ENCODE assay signal across 1 mouse cellular context in the genomic region with DNA sequence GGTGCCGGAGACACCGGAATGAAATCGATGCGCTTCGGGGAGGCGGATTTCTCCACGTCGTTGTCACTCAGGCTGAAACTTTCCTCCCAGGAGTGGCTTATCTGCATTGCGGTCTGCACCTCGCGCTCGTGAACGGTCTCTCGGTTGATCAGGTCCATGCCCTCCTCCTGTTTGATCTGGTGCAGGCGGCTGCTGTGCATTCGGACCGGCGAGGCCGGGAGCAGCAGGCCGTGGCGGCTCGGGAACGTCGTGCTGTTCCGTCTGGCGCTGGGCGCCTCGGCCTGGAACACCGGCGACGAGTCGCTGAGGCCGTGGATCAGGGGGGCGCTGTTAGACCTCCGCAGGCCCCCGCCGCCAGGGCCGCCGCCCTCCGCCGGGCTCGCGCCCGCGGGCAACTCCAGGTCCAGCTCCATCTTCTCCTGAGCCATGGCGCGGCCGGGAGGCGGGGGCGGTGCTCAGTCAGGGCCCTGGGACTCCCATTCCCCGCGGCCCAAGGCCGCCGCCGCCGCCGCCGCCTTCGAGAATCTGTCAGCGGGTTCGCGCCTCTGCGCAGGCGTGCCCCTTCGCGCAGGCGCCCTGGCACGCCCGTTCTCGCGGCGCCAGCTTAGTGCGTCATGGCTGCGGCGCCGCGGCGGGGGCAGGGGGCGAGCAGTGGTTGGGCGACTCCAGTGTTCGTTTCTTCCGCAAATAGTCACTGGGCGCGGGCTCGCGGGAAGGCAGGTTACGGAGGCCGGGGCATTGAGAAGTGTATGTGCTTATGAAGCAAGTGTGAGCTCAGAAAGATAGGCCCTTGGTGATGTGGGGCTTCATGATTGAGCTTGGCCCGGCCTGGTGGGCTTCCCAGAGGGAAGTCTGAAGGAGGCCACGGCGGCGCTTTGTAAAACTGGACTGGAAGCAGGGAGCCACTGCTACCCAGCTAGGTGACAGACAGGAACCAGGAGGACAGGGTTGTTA.
TF ChIP-seq lines count a peak whose summit lies in the region.

A gene (minus strand): TSS at position 428 of the 954 bp plus-strand sequence.

TF ChIP-seq in CH12.LX, 34 proteins besides CTCF, POLR2A, EP300 and RAD21 (continued from another document):
- TF ChIP-seq ZC3H11A (IDR thresholded peaks at IDR 0.05; ENCODE audit: low read depth, low read length) = no peak
- TF ChIP-seq SMC3 (IDR thresholded peaks at IDR 0.05; ENCODE audit: low read depth, low read length) = no peak
- peak; percentile 92 for TF ChIP-seq SIN3A (IDR thresholded peaks at IDR 0.05; ENCODE audit: low read length)
- peak; percentile 71; the same call in 1 of the 2 replicates for TF ChIP-seq KAT2A (IDR thresholded peaks at IDR 0.05; ENCODE audit: insufficient replicate concordance, low read length)
- TF ChIP-seq ELF1 (IDR thresholded peaks at IDR 0.05; ENCODE audit: low read depth, low read length) = peak; percentile 89
- peak; percentile 87 for TF ChIP-seq HCFC1 (IDR thresholded peaks at IDR 0.05; ENCODE audit: low read depth, low read length)
- TF ChIP-seq TCF12 (IDR thresholded peaks at IDR 0.05; ENCODE audit: low read depth, low read length) = peak; percentile 82
- TF ChIP-seq ETS1 (conservative IDR thresholded peaks at IDR 0.05; ENCODE audit: low read depth, low read length) = no peak
- TF ChIP-seq UBTF (IDR thresholded peaks at IDR 0.05; ENCODE audit: low read depth, low read length) = peak; percentile 83
- TF ChIP-seq ZMIZ1 (IDR thresholded peaks at IDR 0.05; ENCODE audit: low read depth, low read length) = peak; percentile 83; the same call in 1 of the 2 replicates
- no peak for TF ChIP-seq ZKSCAN1 (IDR thresholded peaks at IDR 0.05; ENCODE audit: borderline replicate concordance, low read depth, low read length)
- peak; percentile 68; the same call in 1 of the 2 replicates for TF ChIP-seq MEF2A (IDR thresholded peaks at IDR 0.05; ENCODE audit: borderline replicate concordance, low read depth, low read length)
- TF ChIP-seq CHD2 (IDR thresholded peaks at IDR 0.05; ENCODE audit: low read length) = peak; percentile 74
- TF ChIP-seq MYC (IDR thresholded peaks at IDR 0.05; ENCODE audit: low read depth, low read length) = no peak
- no peak for TF ChIP-seq USF1 (IDR thresholded peaks at IDR 0.05; ENCODE audit: low read depth, low read length)
- TF ChIP-seq MAX (IDR thresholded peaks at IDR 0.05; ENCODE audit: low read length) = peak; percentile 13; the same call in 1 of the 2 replicates
- TF ChIP-seq MAFK (IDR thresholded peaks at IDR 0.05; ENCODE audit: insufficient replicate concordance, low read length) = no peak
- no peak for TF ChIP-seq JUND (conservative IDR thresholded peaks at IDR 0.05; ENCODE audit: low read depth, low read length)
- TF ChIP-seq PAX5 (IDR thresholded peaks at IDR 0.05; ENCODE audit: low read length) = no peak
- peak; percentile 91 for TF ChIP-seq NELFE (IDR thresholded peaks at IDR 0.05; ENCODE audit: low read depth, low read length)
- no peak for TF ChIP-seq CHD1 (IDR thresholded peaks at IDR 0.05; ENCODE audit: low read depth, low read length)
- no peak for TF ChIP-seq RCOR1 (conservative IDR thresholded peaks at IDR 0.05; ENCODE audit: low read depth, low read length)
- TF ChIP-seq ZNF384 (IDR thresholded peaks at IDR 0.05; ENCODE audit: low read depth, low read length) = no peak
- 0 out of 2 replicates have a peak, but pooled peaks have one; percentile 41 for TF ChIP-seq TBP (conservative IDR thresholded peaks at IDR 0.05; ENCODE audit: low read depth, low read length)
- no peak for TF ChIP-seq E2F4 (IDR thresholded peaks at IDR 0.05; ENCODE audit: insufficient replicate concordance, low read depth, low read length)
- TF ChIP-seq USF2 (conservative IDR thresholded peaks at IDR 0.05; ENCODE audit: low read depth, low read length) = no peak
- no peak; the same call in 1 of the 2 replicates for TF ChIP-seq GABPA (IDR thresholded peaks at IDR 0.05; ENCODE audit: insufficient replicate concordance, low read depth, low read length)
- TF ChIP-seq JUN (IDR thresholded peaks at IDR 0.05; ENCODE audit: insufficient read depth, low read depth, low read length) = no peak
- TF ChIP-seq NRF1 (IDR thresholded peaks at IDR 0.05; ENCODE audit: low read depth, low read length) = peak; percentile 98
- peak; percentile 60; the same call in 1 of the 2 replicates for TF ChIP-seq POLR2AphosphoS2 (IDR thresholded peaks at IDR 0.05; ENCODE audit: low read depth, low read length)
- peak; percentile 60; the same call in 1 of the 2 replicates for TF ChIP-seq MXI1 (IDR thresholded peaks at IDR 0.05; ENCODE audit: low read depth, low read length)
- no peak for TF ChIP-seq BHLHE40 (IDR thresholded peaks at IDR 0.05; ENCODE audit: low read depth, low read length)
- no peak; the same call in 1 of the 2 replicates for TF ChIP-seq IRF4 (IDR thresholded peaks at IDR 0.05; ENCODE audit: low read depth, low read length)
